Mouse (Mus musculus) right cerebral cortex, postnatal 25 days (tissue): Measurements from ENCODE around the gene Edaradd.
A peak's percentile ranks its signal among the peaks of the same experiment; 100 is the strongest.

Experiments
- DNase-seq: peaks from one replicate; pipeline ENCODE4 v3.0.0; 2022

Gene Edaradd

GRCm38 (mm10) chr13:12460443-12460842, 59.8 kb downstream of the Edaradd start:
- DNase-seq, result peak; percentile 54

DNA sequence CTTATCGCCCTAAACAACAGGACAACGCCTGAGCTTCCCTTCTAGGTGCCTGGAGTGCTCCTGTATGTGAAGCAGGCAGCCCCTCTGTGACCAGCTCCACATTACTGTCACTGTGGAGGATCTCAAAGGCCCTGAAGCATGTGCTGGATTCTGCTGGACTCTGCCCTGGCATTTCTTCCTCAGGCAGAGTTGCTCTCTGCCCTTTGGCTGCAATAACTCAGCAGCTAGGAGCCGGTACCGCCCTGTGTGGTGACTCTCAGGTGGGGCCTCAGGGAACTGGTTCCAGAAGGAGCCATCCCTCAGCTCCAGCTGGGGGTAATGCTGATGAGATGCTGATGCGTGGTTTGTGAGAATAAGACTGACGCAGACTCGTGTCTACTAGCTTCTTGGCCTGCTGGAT, 63.5 kb downstream of the Edaradd start:
- DNase-seq, result no peak

DNA sequence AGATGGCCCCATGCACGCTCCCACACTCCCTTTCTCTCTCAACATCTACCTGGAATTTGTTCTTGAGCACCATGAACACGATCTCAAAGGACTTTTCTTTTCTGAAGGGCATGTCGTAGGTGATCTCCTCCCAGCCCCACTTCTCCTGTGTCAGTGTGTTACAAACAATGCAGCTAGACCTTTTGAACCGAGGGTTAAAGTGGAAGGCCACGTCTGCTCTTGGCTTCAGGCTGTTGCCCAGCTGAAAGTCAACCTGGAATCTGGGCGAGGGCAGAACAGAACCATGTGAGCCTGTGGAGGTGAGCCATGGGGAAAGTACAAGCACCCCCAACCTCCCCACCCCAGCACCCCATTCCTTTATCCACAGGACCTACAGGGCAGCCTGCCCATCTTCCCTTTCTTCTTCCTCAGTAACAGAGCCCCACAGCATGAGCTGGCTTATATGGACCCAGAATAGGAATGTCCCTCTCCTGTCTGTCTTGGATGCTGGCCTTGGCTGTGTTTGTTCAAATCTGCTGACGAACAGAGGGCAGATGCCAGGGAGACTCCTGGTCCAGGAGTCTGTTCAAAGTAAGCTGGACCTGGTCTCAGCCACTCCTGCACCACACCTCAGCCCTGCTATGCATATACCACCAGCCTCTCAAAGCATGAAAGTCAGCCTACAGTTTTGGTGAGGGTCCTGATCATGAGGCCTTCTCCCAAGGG, 65.4 kb downstream of the Edaradd start:
- DNase-seq, result no peak

- no peak for DNase-seq
These were observed 67.1 kb downstream of the Edaradd start for GRCm38 (mm10) chr13:12453150-12453549.

- peak; percentile 19 for DNase-seq
These were observed 78.1 kb downstream of the Edaradd start for GRCm38 (mm10) chr13:12442008-12442587.

DNA sequence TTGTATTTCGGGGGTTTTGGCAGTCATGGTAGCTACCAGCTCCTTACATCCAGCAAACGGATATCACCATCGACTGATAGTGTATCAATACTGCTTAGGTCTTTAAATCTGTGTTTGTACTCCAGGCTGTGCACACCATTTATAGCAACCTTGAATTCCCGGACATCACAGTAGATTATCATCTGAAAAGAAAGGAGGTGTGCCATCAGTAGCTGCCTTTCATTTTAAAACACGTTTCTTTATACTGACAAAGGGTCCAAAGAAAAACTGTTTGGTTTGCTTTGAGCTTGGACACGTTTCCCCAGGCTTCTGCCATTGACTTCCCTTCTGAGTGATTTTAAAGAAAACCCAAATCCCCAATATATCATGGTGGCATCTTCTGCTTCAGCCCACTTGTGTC, 79.4 kb downstream of the Edaradd start:
- DNase-seq, result no peak

- DNase-seq, result no peak
These were observed 80.7 kb downstream of the Edaradd start for GRCm38 (mm10) chr13:12439586-12439985.

GRCm38 (mm10) chr13:12433843-12434242, 86.4 kb downstream of the Edaradd start:
- DNase-seq, result no peak

- no peak for DNase-seq
These were observed 91.7 kb downstream of the Edaradd start for GRCm38 (mm10) chr13:12428556-12428955.
